Mouse (Mus musculus) forebrain, embryonic 13.5 days (tissue): ENCODE results near the gene Vcam1. TPM values are rescaled to one million over a fixed set of nuclear protein-coding genes. Genes with fewer than 3 reads are reported as not detected.
A peak's percentile ranks its signal among the peaks of the same experiment; 100 is the strongest.

Source experiments
- ATAC-seq: fragments of 200-750 bp; cut with Nextera tagmentation; 2 replicates; pipeline ENCODE4 v1.8.0; 2017
- H3K27ac ChIP-seq: fragments of 300-500 bp; sonication (generic); 2 replicates; pipeline ENCODE4 v1.5.1; 2015; ENCODE audit warnings: inconsistent platforms, mild to moderate bottlenecking, moderate library complexity
- H3K27me3 ChIP-seq: fragments of 300-500 bp; sonication (generic); 2 replicates; pipeline ENCODE4 v1.6.1; 2015; ENCODE audit warnings: mild to moderate bottlenecking, inconsistent platforms
- H3K36me3 ChIP-seq: fragments of 300-500 bp; sonication (generic); 2 replicates; pipeline ENCODE4 v1.6.1; 2015; ENCODE audit warnings: mild to moderate bottlenecking, inconsistent platforms; ENCODE audit not compliant: poor library complexity, severe bottlenecking
- H3K4me1 ChIP-seq: fragments of 300-500 bp; sonication (generic); 2 replicates; pipeline ENCODE4 v1.6.1; 2015; ENCODE audit warnings: inconsistent platforms
- H3K4me2 ChIP-seq: fragments of 300-500 bp; sonication (generic); 2 replicates; pipeline ENCODE4 v1.6.1; 2015; ENCODE audit warnings: inconsistent platforms, mild to moderate bottlenecking, moderate library complexity
- H3K4me3 ChIP-seq: fragments of 300-500 bp; sonication (generic); 2 replicates; pipeline ENCODE4 v1.5.1; 2015; ENCODE audit warnings: mild to moderate bottlenecking, inconsistent platforms
- H3K9ac ChIP-seq: fragments of 300-500 bp; sonication (generic); 2 replicates; pipeline ENCODE4 v1.6.1; 2015; ENCODE audit warnings: mild to moderate bottlenecking, inconsistent platforms
- H3K9me3 ChIP-seq: fragments of 300-500 bp; sonication (generic); replicated peaks from 2 replicates; pipeline ENCODE4 v1.6.1; 2016; ENCODE audit warnings: inconsistent platforms
- WGBS: fragments of 180-500 bp; shearing (Covaris S2); methylation state at CpG from one replicate; pipeline ENCODE4 v1.1.7; 2015; 5-methylcytosine and 5-hydroxymethylcytosine counted together
- polyA plus RNA-seq: library from polyadenylated mRNA; unstranded; fragments of >200 nt; fragmentation: Nextera tagmentation; extraction: Ambion mirVana; gene quantifications from 2 replicates; pipeline ENCODE4 v1.2.1, GENCODE M21; 2015

Vcam1 gene
- polyA plus RNA-seq, 1 experiment from 2014 or later = 28.1 TPM

DNA sequence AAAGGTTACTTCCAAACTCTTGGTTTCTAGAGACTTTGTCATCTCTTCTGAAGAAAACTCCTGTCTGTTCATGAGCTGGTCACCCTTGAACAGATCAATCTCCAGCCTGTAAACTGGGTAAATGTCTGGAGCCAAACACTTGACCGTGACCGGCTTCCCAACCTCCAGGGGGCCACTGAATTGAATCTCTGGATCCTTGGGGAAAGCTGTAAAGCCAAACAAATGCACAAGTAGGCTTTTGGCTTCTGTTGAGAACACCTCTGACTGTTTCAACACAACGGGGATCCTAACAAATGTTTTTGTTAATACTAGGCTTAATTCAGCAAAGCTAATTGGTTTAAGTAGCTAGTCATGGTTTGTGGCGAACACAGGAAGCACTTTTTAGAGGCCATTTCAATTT, 3.4 kb downstream of the Vcam1 start:
- no peak overlapping the region for H3K9ac ChIP-seq
- peaks cover 35% of the 10 kb centered on the region for H3K4me1 ChIP-seq
- H3K27me3 ChIP-seq = no peaks in the 10 kb centered on the region
- peak overlapping the region; percentile 29; the same call in 1 of the 2 replicates for H3K4me3 ChIP-seq
- H3K4me2 ChIP-seq = peak overlapping the region; percentile 51
- ATAC-seq = no peak
- H3K27ac ChIP-seq = no peak overlapping the region
- H3K9me3 ChIP-seq = no peaks in the 10 kb centered on the region
- WGBS = 11% methylated on average over 4 of the region's 4 CpGs
- 0 out of 2 replicates have a peak, but pooled peaks cover 7% of the 10 kb centered on the region for H3K36me3 ChIP-seq

DNA sequence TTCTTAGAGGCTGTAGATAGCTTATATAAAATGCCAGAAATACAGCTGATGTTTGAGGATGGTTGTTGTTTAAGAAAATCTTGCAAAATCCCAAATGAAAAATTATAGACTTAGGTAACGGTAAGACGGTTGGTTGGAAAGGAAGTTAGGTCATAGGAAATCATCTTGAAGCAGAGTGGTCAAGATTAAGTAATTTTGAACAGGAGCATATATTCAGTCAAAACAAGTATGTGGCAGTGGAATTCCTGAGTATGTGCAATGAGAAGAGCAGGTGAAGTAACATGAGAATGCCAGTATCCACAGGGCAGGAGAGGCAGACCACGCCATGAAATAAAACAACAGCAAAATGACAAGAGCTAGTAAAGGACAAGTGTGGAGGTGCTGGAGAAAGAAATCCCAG, 5.7 kb downstream of the Vcam1 start:
- Histone ChIP-seq H3K36me3 (peaks cover 10% of the 10 kb centered on the region; the same call in 1 of the 2 replicates), H3K9me3 (no peaks in the 10 kb centered on the region), H3K27ac (no peak overlapping the region), H3K9ac (no peak overlapping the region), H3K4me3 (no peak overlapping the region), H3K4me1 (peaks cover 27% of the 10 kb centered on the region), H3K27me3 (no peaks in the 10 kb centered on the region), H3K4me2 (no peak overlapping the region)
- WGBS = 94% methylated on average over 3 of the region's 3 CpGs
- no peak for ATAC-seq

DNA sequence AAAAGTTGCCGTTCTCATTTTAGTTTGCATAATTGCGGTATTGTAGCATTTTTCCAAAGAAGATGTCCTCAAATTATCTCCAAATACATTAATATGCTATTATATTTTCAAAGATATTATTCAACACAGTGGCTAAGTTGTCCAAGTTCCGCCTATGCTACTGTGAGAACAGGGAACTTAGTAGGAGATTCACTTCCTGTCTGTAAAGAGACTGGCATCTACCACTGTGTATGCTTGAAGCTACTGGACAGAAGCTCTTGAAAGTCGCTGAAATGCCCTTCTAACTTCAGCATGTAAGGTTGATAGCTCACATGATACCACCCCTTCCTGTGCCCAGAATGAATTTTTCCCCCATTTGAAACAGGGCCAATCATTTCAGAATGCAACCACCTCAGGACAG, 6.8 kb downstream of the Vcam1 start:
- no peak for ATAC-seq
- H3K9me3 ChIP-seq = no peaks in the 10 kb centered on the region
- no peak overlapping the region for H3K9ac ChIP-seq
- WGBS = 89% methylated on average over 4 of the region's 4 CpGs
- no peaks in the 10 kb centered on the region for H3K27me3 ChIP-seq
- H3K4me1 ChIP-seq = peaks cover 17% of the 10 kb centered on the region
- H3K4me3 ChIP-seq = no peak overlapping the region
- peaks cover 10% of the 10 kb centered on the region; the same call in 1 of the 2 replicates for H3K36me3 ChIP-seq
- H3K27ac ChIP-seq = no peak overlapping the region
- no peak overlapping the region for H3K4me2 ChIP-seq

DNA sequence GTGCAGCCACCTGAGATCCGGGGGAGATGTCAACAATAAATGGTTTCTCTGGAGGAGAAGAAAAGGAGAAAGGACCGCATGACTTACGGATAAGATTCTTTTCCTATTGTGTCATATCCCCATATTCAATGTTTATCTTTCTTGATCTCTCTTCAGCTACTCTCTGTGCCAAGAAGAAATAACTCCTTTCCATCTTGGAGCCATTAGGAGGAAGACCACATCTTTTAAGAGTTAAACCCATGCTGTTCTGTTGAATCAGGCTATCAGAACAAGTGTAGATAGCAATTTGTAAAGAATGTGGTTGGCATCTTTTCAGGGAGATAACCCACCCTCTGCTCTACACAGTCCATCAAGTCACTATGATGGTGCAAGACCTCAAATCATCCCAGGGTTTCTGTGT, 8.5 kb downstream of the Vcam1 start:
- H3K4me1 ChIP-seq = peaks cover 3% of the 10 kb centered on the region
- no peak for ATAC-seq
- H3K27ac ChIP-seq = no peak overlapping the region
- WGBS = 93% methylated on average over 3 of the region's 3 CpGs
- H3K27me3 ChIP-seq = no peaks in the 10 kb centered on the region
- peaks cover 14% of the 10 kb centered on the region; the same call in 1 of the 2 replicates for H3K36me3 ChIP-seq
- no peak overlapping the region for H3K4me3 ChIP-seq
- H3K4me2 ChIP-seq = no peak overlapping the region
- H3K9me3 ChIP-seq = no peaks in the 10 kb centered on the region
- H3K9ac ChIP-seq = no peak overlapping the region

DNA sequence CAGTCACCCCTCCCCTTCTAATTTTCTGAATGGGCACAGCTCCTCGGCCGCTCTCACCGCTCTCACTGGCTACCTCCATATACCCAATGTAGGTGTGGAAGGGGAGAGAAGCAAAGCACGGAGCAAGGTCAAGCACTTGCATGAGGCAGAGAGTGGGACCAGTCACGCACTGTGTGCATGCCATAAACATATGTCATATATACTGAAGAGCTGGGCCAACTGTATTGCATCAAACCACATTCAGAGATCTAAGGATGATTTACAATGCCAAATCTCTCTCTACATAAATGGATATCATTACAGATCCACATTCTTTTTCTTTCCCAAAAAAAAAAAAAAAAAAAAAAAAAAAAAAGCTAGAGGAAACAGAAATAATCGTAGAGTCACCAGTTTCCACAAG, 9.1 kb downstream of the Vcam1 start:
- Histone ChIP-seq H3K9me3 (no peaks in the 10 kb centered on the region), H3K4me2 (no peak overlapping the region), H3K9ac (no peak overlapping the region), H3K27ac (no peak overlapping the region), H3K4me1 (no peaks in the 10 kb centered on the region), H3K36me3 (peaks cover 14% of the 10 kb centered on the region; the same call in 1 of the 2 replicates), H3K27me3 (no peaks in the 10 kb centered on the region), H3K4me3 (no peak overlapping the region)
- 82% methylated on average over 6 of the region's 6 CpGs for WGBS
- ATAC-seq = no peak

DNA sequence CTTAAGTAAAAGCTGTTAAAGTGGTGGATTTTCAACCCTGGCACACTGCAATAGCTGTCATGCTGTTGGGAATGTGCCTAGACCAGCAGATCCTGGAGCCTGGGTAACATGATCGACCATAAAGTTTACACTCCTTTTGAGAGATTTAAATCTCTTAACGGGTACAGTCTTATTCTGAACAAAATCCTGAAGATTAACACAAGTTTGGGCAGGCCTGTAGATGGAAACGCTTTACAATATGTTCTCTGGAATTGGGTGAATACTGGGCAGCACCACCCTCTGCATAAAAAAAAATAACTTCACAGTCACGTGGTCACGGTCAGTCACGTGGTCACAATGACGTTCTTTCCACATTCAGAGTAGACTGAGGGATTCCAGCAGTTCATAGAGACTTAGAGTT, 10.3 kb downstream of the Vcam1 start:
- H3K36me3 ChIP-seq = peaks cover 11% of the 10 kb centered on the region; the same call in 1 of the 2 replicates
- no peaks in the 10 kb centered on the region for H3K27me3 ChIP-seq
- no peak overlapping the region for H3K9ac ChIP-seq
- 77% methylated on average over 7 of the region's 7 CpGs for WGBS
- no peak overlapping the region for H3K27ac ChIP-seq
- H3K4me1 ChIP-seq = peaks cover 10% of the 10 kb centered on the region
- H3K9me3 ChIP-seq = no peaks in the 10 kb centered on the region
- no peak for ATAC-seq
- H3K4me2 ChIP-seq = no peak overlapping the region
- H3K4me3 ChIP-seq = no peak overlapping the region

DNA sequence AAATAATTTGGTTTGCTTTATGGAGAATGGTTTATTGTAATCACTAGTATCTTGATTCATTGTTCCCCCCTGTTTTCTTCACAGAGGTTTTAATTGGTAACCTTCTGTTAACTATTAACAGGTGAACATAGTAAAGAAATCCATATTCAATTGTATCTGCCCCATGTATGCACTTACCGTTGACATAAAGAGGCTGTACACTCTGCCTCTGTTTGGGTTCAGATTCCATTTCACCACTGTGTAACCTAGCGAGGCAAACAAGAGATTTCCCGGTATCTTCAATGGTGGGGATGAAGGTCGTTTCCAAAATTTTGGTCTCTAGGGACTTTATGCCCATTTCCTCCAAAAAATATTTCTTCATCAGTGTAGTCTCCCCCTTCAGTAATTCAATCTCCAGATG, 12.4 kb downstream of the Vcam1 start:
- ATAC-seq = no peak
- Histone ChIP-seq H3K27ac (no peak overlapping the region), H3K27me3 (no peaks in the 10 kb centered on the region), H3K9me3 (no peaks in the 10 kb centered on the region), H3K36me3 (peaks cover 7% of the 10 kb centered on the region; the same call in 1 of the 2 replicates), H3K4me3 (no peak overlapping the region), H3K4me1 (peaks cover 23% of the 10 kb centered on the region), H3K9ac (no peak overlapping the region), H3K4me2 (no peak overlapping the region)
- WGBS = 94% methylated on average over 4 of the region's 4 CpGs

DNA sequence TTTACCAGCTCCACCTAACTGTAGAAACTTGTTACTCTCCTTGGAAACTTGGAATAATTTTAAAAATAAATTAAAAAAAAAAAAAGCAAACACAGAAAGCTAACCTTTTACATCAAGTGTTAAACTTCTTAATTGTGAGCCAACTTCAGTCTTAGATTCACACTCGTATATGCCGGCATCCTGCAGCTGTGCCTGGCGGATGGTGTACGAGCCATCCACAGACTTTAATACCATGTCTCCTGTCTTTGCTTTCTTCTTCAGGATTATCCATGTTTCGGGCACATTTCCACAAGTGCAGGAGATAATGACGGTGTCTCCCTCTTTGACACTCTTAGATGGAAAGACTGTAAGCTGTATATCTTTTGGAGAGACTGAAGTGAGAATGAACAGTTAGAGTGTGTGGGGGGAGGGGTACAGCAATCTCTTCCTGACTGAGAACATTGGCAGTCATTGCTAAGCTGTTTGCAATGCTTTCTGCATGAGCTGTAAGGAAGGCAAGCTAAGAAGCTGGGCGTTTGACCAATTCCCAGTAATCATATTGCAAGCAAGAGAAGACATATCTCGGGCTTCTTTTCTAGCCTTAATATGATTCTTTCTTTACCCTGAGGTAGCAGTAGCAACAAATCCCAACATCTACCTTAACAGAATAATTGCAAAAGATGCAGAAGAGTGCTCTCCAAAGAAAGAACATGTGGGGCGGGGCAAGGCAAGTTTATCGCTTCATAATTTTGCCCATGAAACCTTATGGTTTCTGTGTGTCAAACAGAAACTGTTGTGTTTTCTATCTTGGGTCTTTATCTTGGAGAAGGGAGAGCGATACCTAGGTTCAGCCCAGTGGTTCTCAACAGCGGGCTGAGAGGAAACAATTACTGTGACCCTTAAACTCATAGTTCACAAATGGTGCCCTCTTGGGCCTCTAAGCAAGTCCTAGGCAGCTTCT, 15.0 kb downstream of the Vcam1 start:
- WGBS = 42% methylated on average over 12 of the region's 12 CpGs
- Histone ChIP-seq H3K4me3 (no peak overlapping the region), H3K4me2 (peak overlapping the region; percentile 46), H3K27ac (peak overlapping the region; percentile 20; the same call in 1 of the 2 replicates), H3K9me3 (no peaks in the 10 kb centered on the region), H3K27me3 (no peaks in the 10 kb centered on the region), H3K36me3 (0 out of 2 replicates have a peak, but pooled peaks cover 4% of the 10 kb centered on the region), H3K4me1 (peaks cover 23% of the 10 kb centered on the region), H3K9ac (no peak overlapping the region; the same call in 1 of the 2 replicates)
- ATAC-seq = peak; percentile 68

DNA sequence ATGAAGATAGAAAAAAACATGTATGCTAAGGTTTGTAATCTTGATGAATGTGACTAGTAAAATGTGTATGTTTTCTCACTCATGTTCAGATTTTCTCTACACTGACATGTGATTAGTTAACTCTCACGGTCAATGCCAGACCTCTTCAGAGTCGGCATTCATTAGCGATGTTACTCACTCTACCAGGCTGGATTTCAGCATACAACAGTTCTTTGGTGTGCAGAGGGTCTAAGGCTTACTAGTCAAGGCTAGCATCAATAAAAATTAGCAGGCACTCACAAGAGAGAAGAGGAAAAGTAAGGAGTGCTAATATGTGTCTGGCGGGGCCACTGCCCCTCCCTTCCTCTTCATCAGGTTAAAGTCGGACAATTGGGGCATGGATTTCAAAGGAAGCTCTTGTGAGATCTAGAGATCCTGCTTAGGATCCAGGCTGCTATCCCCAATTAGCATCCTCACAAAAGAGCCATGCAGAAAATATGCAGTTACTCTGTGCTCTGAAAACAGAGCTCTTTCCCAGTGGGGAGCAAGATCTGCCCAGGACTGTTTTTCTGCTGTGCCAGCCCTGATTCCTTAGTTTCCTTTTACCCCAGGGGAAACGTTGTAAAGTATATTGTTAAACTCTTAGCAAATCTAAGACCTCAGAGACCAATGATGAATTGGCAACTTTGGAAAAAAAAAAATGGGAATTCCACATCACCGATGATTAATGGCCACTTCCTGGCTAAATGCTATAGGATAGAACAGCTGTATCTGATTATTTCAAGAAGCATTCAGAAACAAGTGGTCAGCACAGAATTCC, 15.8 kb downstream of the Vcam1 start:
- H3K9ac ChIP-seq = no peak overlapping the region
- H3K27me3 ChIP-seq = no peaks in the 10 kb centered on the region
- WGBS = 5% methylated on average over 7 of the region's 7 CpGs
- H3K4me1 ChIP-seq = peaks cover 23% of the 10 kb centered on the region
- H3K4me2 ChIP-seq = peak overlapping the region; percentile 46
- H3K4me3 ChIP-seq = no peak overlapping the region; the same call in 1 of the 2 replicates
- H3K36me3 ChIP-seq = 0 out of 2 replicates have a peak, but pooled peaks cover 4% of the 10 kb centered on the region
- no peaks in the 10 kb centered on the region for H3K9me3 ChIP-seq
- H3K27ac ChIP-seq = peak overlapping the region; percentile 75
- peak; percentile 71 for ATAC-seq

DNA sequence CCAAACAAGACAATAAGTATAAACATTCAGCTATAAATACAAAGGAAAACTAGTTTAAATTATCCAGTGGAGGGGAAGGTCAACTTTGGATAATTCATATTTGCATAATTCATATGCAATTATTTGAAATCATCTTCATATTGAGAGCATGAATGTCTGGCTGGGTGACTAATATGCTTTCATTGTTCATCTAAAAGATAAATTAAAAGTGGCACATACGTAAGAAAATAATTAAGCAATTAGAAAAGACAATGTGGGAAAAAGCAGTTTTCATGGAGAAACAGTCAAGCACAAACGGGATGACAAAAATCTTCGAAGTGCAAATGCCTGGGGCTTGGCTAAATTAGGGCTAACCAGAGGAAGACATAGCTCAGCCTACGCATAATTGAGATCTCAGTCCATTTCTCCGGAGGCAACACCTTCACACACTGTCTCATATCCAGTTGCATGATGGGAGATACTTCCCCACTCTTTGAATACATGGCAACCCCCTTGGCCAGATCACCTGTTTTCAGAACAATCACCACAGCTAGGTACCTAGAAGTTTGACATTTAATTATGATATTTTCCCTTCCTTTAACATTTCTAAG, 16.6 kb downstream of the Vcam1 start:
- Histone ChIP-seq H3K4me1 (peaks cover 23% of the 10 kb centered on the region), H3K27ac (no peak overlapping the region), H3K36me3 (0 out of 2 replicates have a peak, but pooled peaks cover 4% of the 10 kb centered on the region), H3K9me3 (no peaks in the 10 kb centered on the region), H3K4me3 (no peak overlapping the region), H3K27me3 (no peaks in the 10 kb centered on the region), H3K4me2 (no peak overlapping the region), H3K9ac (no peak overlapping the region)
- WGBS = 45% methylated on average over 5 of the region's 5 CpGs
- ATAC-seq = peak; percentile 32; the same call in 1 of the 2 replicates

DNA sequence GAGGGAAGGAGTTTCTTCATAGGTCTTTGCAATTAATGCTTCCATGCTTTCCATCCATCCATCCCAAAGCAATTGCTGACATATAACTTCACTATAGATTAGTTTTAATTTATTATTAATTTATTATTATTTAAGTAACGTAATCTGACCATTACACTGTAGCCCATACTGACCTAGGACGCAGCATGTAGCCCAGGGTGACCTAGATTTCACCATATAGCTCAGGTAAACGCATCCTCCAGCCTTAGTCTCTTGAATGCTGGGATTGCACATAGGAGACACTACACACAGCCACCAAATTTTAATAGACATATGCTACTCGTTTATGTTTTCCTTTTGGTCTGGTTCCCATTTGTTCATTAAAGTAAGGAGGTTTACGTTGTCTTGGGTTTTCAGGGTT, 23.8 kb downstream of the Vcam1 start:
- H3K4me2 ChIP-seq = peak overlapping the region; percentile 63
- 87% methylated on average over 5 of the region's 5 CpGs for WGBS

More for the DNA sequence above, 23.8 kb downstream of the Vcam1 start:
- Histone ChIP-seq H3K27ac (no peak overlapping the region), H3K4me1 (peaks cover 20% of the 10 kb centered on the region; the same call in 1 of the 2 replicates), H3K27me3 (no peaks in the 10 kb centered on the region), H3K9me3 (no peaks in the 10 kb centered on the region), H3K9ac (no peak overlapping the region), H3K4me3 (no peak overlapping the region), H3K36me3 (no peaks in the 10 kb centered on the region)
- no peak for ATAC-seq
